Mouse (Mus musculus) heart, postnatal 36 days (tissue): ENCODE data around the gene Copa. TPM values are rescaled to one million over a fixed set of nuclear protein-coding genes. Genes with fewer than 3 reads are reported as not detected.
A peak's percentile ranks its signal among the peaks of the same experiment; 100 is the strongest.

Source experiments
- DNase-seq, 2 experiments: peaks; one replicate each; pipeline ENCODE4 v3.0.0; 2021 to 2022
- intact Hi-C: fragments of 180-260 bp; cut with DNase I; formaldehyde crosslinking; loops from one replicate; pipeline ENCODE4 v1.15.1; 2025
- total RNA-seq, 2 experiments: library from RNA; stranded (reverse); gene quantifications; 2 replicates each; pipeline ENCODE4 v1.2.3; 2021

Gene Copa
- total RNA-seq, result 100 to 1,000 TPM; 112 to 113 TPM

GRCm38 (mm10) chr1:172082101-172082898 lies at the start of gene Copa, which contains the start of gene Ncstn:
TSS of gene Copa (plus strand) at chr1:172082529.
TSS of gene Ncstn (minus strand) at chr1:172082795.
- intact Hi-C loops, result loop anchor here (1.0 kb wide), 1 partner anchor 294 kb away; the partner anchor contains the start of gene Pigm
- peak; percentile 89 to 93 for DNase-seq

- intact Hi-C loops, result loop anchor here (2.0 to 5.0 kb wide), 3 partner anchors 71 to 278 kb away; no protein-coding TSS in a partner anchor
- no peak for DNase-seq
These were observed 35.9 kb upstream of the Copa start for GRCm38 (mm10) chr1:172046410-172046809.

- peak; percentile 69 to 75 for DNase-seq
- intact Hi-C loops, result loop anchor here (1.0 to 5.0 kb wide), 4 partner anchors 70 to 310 kb away; no protein-coding TSS in a partner anchor
These were observed 35.4 kb upstream of the Copa start for GRCm38 (mm10) chr1:172046938-172047337.

GRCm38 (mm10) chr1:172048241-172048734 lies 34.0 kb upstream of the Copa start:
- intact Hi-C loops, result loop anchor here (5.0 kb wide), 1 partner anchor 69 kb away; no protein-coding TSS in a partner anchor
- DNase-seq, result no peak

GRCm38 (mm10) chr1:172049131-172049782 lies 33.1 kb upstream of the Copa start:
- intact Hi-C loops, result loop anchor here (5.0 kb wide), 1 partner anchor 68 kb away; no protein-coding TSS in a partner anchor
- DNase-seq, result no peak

GRCm38 (mm10) chr1:172052766-172053279 lies 29.5 kb upstream of the Copa start:
- DNase-seq, result no peak
- intact Hi-C loops, result no loop called here

- intact Hi-C loops, result no loop called here
- DNase-seq, result no peak
These were observed 28.5 kb upstream of the Copa start for GRCm38 (mm10) chr1:172053541-172054440.

GRCm38 (mm10) chr1:172056251-172056650 lies 26.1 kb upstream of the Copa start:
- intact Hi-C loops, result no loop called here
- DNase-seq, result no peak

- intact Hi-C loops, result no loop called here
- DNase-seq, result no peak
These were observed 24.8 kb upstream of the Copa start, which contains the start of gene Nhlh1 for GRCm38 (mm10) chr1:172057491-172057921. TSS of gene Nhlh1 (minus strand) at chr1:172057573.

GRCm38 (mm10) chr1:172058321-172058720 lies 24.0 kb upstream of the Copa start:
- DNase-seq, result no peak
- intact Hi-C loops, result no loop called here

GRCm38 (mm10) chr1:172058874-172059273 lies 23.5 kb upstream of the Copa start:
- DNase-seq, result no peak
- intact Hi-C loops, result no loop called here

- intact Hi-C loops, result no loop called here
- DNase-seq, result no peak
These were observed 21.7 kb upstream of the Copa start for GRCm38 (mm10) chr1:172060659-172061058.

- DNase-seq, result no peak
- intact Hi-C loops, result no loop called here
These were observed 21.1 kb upstream of the Copa start for GRCm38 (mm10) chr1:172061217-172061616.

GRCm38 (mm10) chr1:172062101-172062500 lies 20.2 kb upstream of the Copa start:
- DNase-seq, result no peak
- intact Hi-C loops, result no loop called here

- DNase-seq, result no peak
- intact Hi-C loops, result no loop called here
These were observed 18.9 kb upstream of the Copa start for GRCm38 (mm10) chr1:172063291-172064023.

GRCm38 (mm10) chr1:172064613-172065141 lies 17.7 kb upstream of the Copa start:
- intact Hi-C loops, result no loop called here
- no peak for DNase-seq

- intact Hi-C loops, result no loop called here
- DNase-seq, result no peak
These were observed 12.1 kb upstream of the Copa start for GRCm38 (mm10) chr1:172070227-172070626.

GRCm38 (mm10) chr1:172071556-172071955 lies 10.8 kb upstream of the Copa start:
- intact Hi-C loops, result no loop called here
- no peak for DNase-seq

GRCm38 (mm10) chr1:172072604-172073003 lies 9.7 kb upstream of the Copa start:
- intact Hi-C loops, result no loop called here
- no peak for DNase-seq
